ENCODE assay signal across 12 mouse cellular contexts in genomic region chr8:116873586-116873985, GRCm38 (mm10).
"Had no signal": no experiment of that assay in that cellular context is flagged by ENCODE, and none has a peak within 500 bp of the region (broad histone marks: within the 10 kb centered on the region; RNA-seq: fewer than 3 reads in every experiment).

No protein-coding gene starts in this region.

- H3K4me1 ChIP-seq: intestine, embryonic 15.5 days; limb, embryonic 12.5 days; midbrain, embryonic 12.5 days; neural tube, embryonic 13.5 days had no signal

- ATAC-seq: intestine, embryonic 15.5 days; midbrain, embryonic 16.5 days had no signal

- DNase-seq: lung, postnatal 14 days; right cerebral cortex, postnatal 14 days had no signal

- H3K27ac ChIP-seq: intestine, embryonic 15.5 days; left cerebral cortex, adult 2 months; limb, embryonic 12.5 days; liver, embryonic 14.5 days; macrophage; midbrain, embryonic 12.5 days; neural tube, embryonic 13.5 days had no signal

- H3K9me3 ChIP-seq: intestine, embryonic 15.5 days; limb, embryonic 12.5 days; midbrain, embryonic 12.5 days; neural tube, embryonic 13.5 days had no signal

- H3K4me3 ChIP-seq: intestine, embryonic 15.5 days; left cerebral cortex, adult 2 months; limb, embryonic 12.5 days; megakaryocyte, embryonic 14.5 days; midbrain, embryonic 12.5 days; neural tube, embryonic 13.5 days had no signal

- H3K9ac ChIP-seq: intestine, embryonic 15.5 days; limb, embryonic 12.5 days; liver, embryonic 14.5 days; lung, embryonic 14.5 days; midbrain, embryonic 12.5 days; neural tube, embryonic 13.5 days had no signal

- H3K4me2 ChIP-seq: intestine, embryonic 15.5 days; limb, embryonic 12.5 days; lung, embryonic 14.5 days; midbrain, embryonic 12.5 days; neural tube, embryonic 13.5 days had no signal

- H3K27me3 ChIP-seq: intestine, embryonic 15.5 days; limb, embryonic 12.5 days; midbrain, embryonic 12.5 days; neural tube, embryonic 13.5 days had no signal

- H3K36me3 ChIP-seq: intestine, embryonic 15.5 days; limb, embryonic 12.5 days; midbrain, embryonic 12.5 days; neural tube, embryonic 13.5 days had no signal
